Comparison of ENCODE assay signal across 11 mouse cellular contexts in the genomic region with DNA sequence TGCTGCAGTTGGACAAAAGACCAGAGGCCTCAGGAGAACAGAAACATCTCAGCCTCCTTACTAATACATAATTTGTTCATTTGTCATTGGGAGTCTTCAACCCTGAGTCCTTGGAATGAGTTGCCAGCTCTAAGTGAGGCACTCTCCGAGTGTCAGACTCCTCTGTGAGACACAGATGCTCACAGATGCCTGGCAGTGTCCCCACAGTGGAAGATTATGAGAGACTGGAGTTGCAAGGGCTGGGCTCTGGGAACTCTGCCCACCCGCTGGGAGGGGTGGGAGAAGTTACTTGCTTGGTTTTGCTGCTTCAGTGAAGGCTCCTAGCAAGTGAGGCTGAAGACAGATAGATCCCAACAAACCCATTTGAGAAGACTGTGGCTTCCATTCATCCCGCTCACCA. TPM values are rescaled to one million over a fixed set of nuclear protein-coding genes. Genes with fewer than 3 reads are reported as not detected.
A peak's percentile ranks its signal among the peaks of the same experiment; 100 is the strongest.
DNase-seq lines count a peak whose midpoint lies in the region; ATAC-seq and TF ChIP-seq lines count a peak whose summit lies in the region.
"Had no signal": no experiment of that assay in that cellular context is flagged by ENCODE, and none has a peak within 500 bp of the region (broad histone marks: within the 10 kb centered on the region; RNA-seq: fewer than 3 reads in every experiment).

No protein-coding gene starts in this region.

- no peak overlapping the region for H3K4me2 ChIP-seq in forebrain, embryonic 15.5 days (replicated peaks)
- no peak overlapping the region for H3K4me2 ChIP-seq in forebrain, postnatal 0 days (ENCODE audit: low read depth)
- H3K4me2 ChIP-seq in midbrain, embryonic 13.5 days (replicated peaks): no peak overlapping the region
- no peak overlapping the region for H3K4me2 ChIP-seq in midbrain, postnatal 0 days (ENCODE audit: low read depth, low read length, poor library complexity, severe bottlenecking)

- 0 out of 2 replicates have a peak overlapping the region, but pooled peaks have one; percentile 23 for H3K27ac ChIP-seq in forebrain, embryonic 15.5 days (replicated peaks)
- no peak overlapping the region for H3K27ac ChIP-seq in forebrain, postnatal 0 days (ENCODE audit: low read depth, low read length)
- H3K27ac ChIP-seq in midbrain, embryonic 13.5 days: peak overlapping the region; percentile 41; the same call in 1 of the 2 replicates
- no peak overlapping the region for H3K27ac ChIP-seq in midbrain, postnatal 0 days (ENCODE audit: low read depth, low read length)
- H3K27ac ChIP-seq: stomach, postnatal 0 days had no signal

- no peak overlapping the region for H3K4me3 ChIP-seq in forebrain, embryonic 15.5 days
- no peak overlapping the region for H3K4me3 ChIP-seq in forebrain, postnatal 0 days (ENCODE audit: low read depth, low read length)
- H3K4me3 ChIP-seq in midbrain, embryonic 13.5 days (replicated peaks): no peak overlapping the region
- no peak overlapping the region for H3K4me3 ChIP-seq in midbrain, postnatal 0 days (ENCODE audit: low read depth, low read length)

- H3K4me1 ChIP-seq in forebrain, embryonic 15.5 days: peaks cover 47% of the 10 kb centered on the region
- peaks cover 19% of the 10 kb centered on the region for H3K4me1 ChIP-seq in forebrain, postnatal 0 days (ENCODE audit: insufficient read depth)
- H3K4me1 ChIP-seq in midbrain, embryonic 13.5 days (replicated peaks): peaks cover 72% of the 10 kb centered on the region
- peaks cover 20% of the 10 kb centered on the region for H3K4me1 ChIP-seq in midbrain, postnatal 0 days (ENCODE audit: insufficient read depth, low read length)

- no peak for DNase-seq in forebrain, postnatal 0 days
- no peak for DNase-seq in midbrain, postnatal 0 days (ENCODE audit: low spot score)
- peak; percentile 78 for DNase-seq in adrenal gland, postnatal 14 days
- DNase-seq in lung, postnatal 14 days: peak; percentile 71
- no peak for DNase-seq in layer of hippocampus, postnatal 10 days (ENCODE audit: low spot score in 2 of 2)
- no peak for DNase-seq in embryo, embryonic 11 days

- 55% methylated on average over 3 of the region's 3 CpGs for WGBS in forebrain, embryonic 15.5 days
- WGBS in forebrain, postnatal 0 days: 52% methylated on average over 3 of the region's 3 CpGs
- WGBS in midbrain, embryonic 13.5 days: 72% methylated on average over 3 of the region's 3 CpGs
- WGBS in midbrain, postnatal 0 days: 63% methylated on average over 3 of the region's 3 CpGs

- TF ChIP-seq CTCF in forebrain, postnatal 0 days (IDR thresholded peaks at IDR 0.05; ENCODE audit: low read depth): no peak
- TF ChIP-seq CTCF in midbrain, postnatal 0 days (IDR thresholded peaks at IDR 0.05): no peak

- no peak for ATAC-seq in forebrain, embryonic 15.5 days (replicated peaks)
- no peak for ATAC-seq in forebrain, postnatal 0 days
- no peak for ATAC-seq in midbrain, embryonic 13.5 days
- ATAC-seq in midbrain, postnatal 0 days (ENCODE audit: low FRiP score): no peak
- ATAC-seq: activated CD4-positive, CD25-positive, alpha-beta regulatory T cell, adult 4 months had no signal

- H3K9me3 ChIP-seq in forebrain, embryonic 15.5 days: no peaks in the 10 kb centered on the region
- no peaks in the 10 kb centered on the region for H3K9me3 ChIP-seq in forebrain, postnatal 0 days (ENCODE audit: low read length)
- no peaks in the 10 kb centered on the region for H3K9me3 ChIP-seq in midbrain, embryonic 13.5 days
- no peaks in the 10 kb centered on the region for H3K9me3 ChIP-seq in midbrain, postnatal 0 days (ENCODE audit: low read length)

- no peak overlapping the region for H3K9ac ChIP-seq in forebrain, embryonic 15.5 days (replicated peaks)
- no peak overlapping the region for H3K9ac ChIP-seq in forebrain, postnatal 0 days
- H3K9ac ChIP-seq in midbrain, embryonic 13.5 days (replicated peaks): no peak overlapping the region
- no peak overlapping the region for H3K9ac ChIP-seq in midbrain, postnatal 0 days (replicated peaks; ENCODE audit: low read length, poor library complexity, severe bottlenecking)

- no peaks in the 10 kb centered on the region for H3K36me3 ChIP-seq in forebrain, embryonic 15.5 days
- no peaks in the 10 kb centered on the region for H3K36me3 ChIP-seq in forebrain, postnatal 0 days (ENCODE audit: insufficient read depth)
- no peaks in the 10 kb centered on the region for H3K36me3 ChIP-seq in midbrain, embryonic 13.5 days
- no peaks in the 10 kb centered on the region for H3K36me3 ChIP-seq in midbrain, postnatal 0 days (ENCODE audit: insufficient read depth, low read length)

- H3K27me3 ChIP-seq in forebrain, embryonic 15.5 days: 0 out of 2 replicates have a peak, but pooled peaks cover 3% of the 10 kb centered on the region
- no peaks in the 10 kb centered on the region; the same call in 1 of the 2 replicates for H3K27me3 ChIP-seq in forebrain, postnatal 0 days (ENCODE audit: insufficient read depth, low read length)
- H3K27me3 ChIP-seq in midbrain, embryonic 13.5 days: 0 out of 2 replicates have a peak, but pooled peaks cover 4% of the 10 kb centered on the region
- no peaks in the 10 kb centered on the region for H3K27me3 ChIP-seq in midbrain, postnatal 0 days (ENCODE audit: insufficient read depth, low read length)

RNA-seq across cellular contexts. Expression of a gene that starts 2.4 kb away (rescaled TPM):
- 2.4 and 3.1 TPM in 2 replicates for polyA plus RNA-seq in forebrain, embryonic 15.5 days (2015; fragmentation: Nextera tagmentation; extraction: Ambion mirVana)
- 10.3 and 11.2 TPM in 2 replicates for total RNA-seq in forebrain, postnatal 0 days (2014; rRNA removed)
- 4.5 and 6.3 TPM in 2 replicates for polyA plus RNA-seq in forebrain, postnatal 0 days (2015; fragmentation: Nextera tagmentation; extraction: Ambion mirVana)
- 6.3 and 6.7 TPM in 2 replicates for polyA plus RNA-seq in midbrain, embryonic 13.5 days (2015; fragmentation: Nextera tagmentation; extraction: Ambion mirVana)
- total RNA-seq in midbrain, postnatal 0 days (2014; rRNA removed): 29.5 and 31.1 TPM in 2 replicates
- 12.4 and 14.8 TPM in 2 replicates for polyA plus RNA-seq in midbrain, postnatal 0 days (2015; fragmentation: Nextera tagmentation; extraction: Ambion mirVana)
- 64.1 and 71.4 TPM in 2 replicates for total RNA-seq in adrenal gland, postnatal 14 days (2021)
- total RNA-seq in layer of hippocampus, postnatal 10 days (2021): 10 to 100 TPM; 11.1 to 11.5 TPM
- total RNA-seq: CH12.LX had no signal
- polyA plus RNA-seq: activated CD4-positive, CD25-positive, alpha-beta regulatory T cell, adult 4 months had no signal

RNA-seq across cellular contexts. Expression of a gene that starts 19.9 kb away (rescaled TPM):
- 15.9 and 16.5 TPM in 2 replicates for polyA plus RNA-seq in forebrain, embryonic 15.5 days (2015; fragmentation: Nextera tagmentation; extraction: Ambion mirVana)
- 4.4 and 4.5 TPM in 2 replicates for total RNA-seq in forebrain, postnatal 0 days (2014; rRNA removed)
- polyA plus RNA-seq in forebrain, postnatal 0 days (2015; fragmentation: Nextera tagmentation; extraction: Ambion mirVana): 4.3 and 6.8 TPM in 2 replicates
- polyA plus RNA-seq in midbrain, embryonic 13.5 days (2015; fragmentation: Nextera tagmentation; extraction: Ambion mirVana): 53.5 and 56.3 TPM in 2 replicates
- total RNA-seq in midbrain, postnatal 0 days (2014; rRNA removed): 7.0 and 7.1 TPM in 2 replicates
- polyA plus RNA-seq in midbrain, postnatal 0 days (2015; fragmentation: Nextera tagmentation; extraction: Ambion mirVana): 9.9 TPM in 2 replicates
- 3.7 and 5.6 TPM in 2 replicates for total RNA-seq in adrenal gland, postnatal 14 days (2021)
- total RNA-seq in layer of hippocampus, postnatal 10 days (2021): 1 to 10 TPM; 3.1 TPM

Comparison
In these comparisons a context has a peak if more than half of its experiments do, and no peak if none do; other contexts are left out.
1. H3K27ac ChIP-seq: peak in forebrain, embryonic 15.5 days (single experiment) and midbrain, embryonic 13.5 days (single experiment); none in forebrain, postnatal 0 days (single experiment) and midbrain, postnatal 0 days (single experiment).
2. DNase-seq: peak in adrenal gland, postnatal 14 days (single experiment) and lung, postnatal 14 days (single experiment); none in forebrain, postnatal 0 days (single experiment), midbrain, postnatal 0 days (single experiment), layer of hippocampus, postnatal 10 days (0 of 2) and embryo, embryonic 11 days (single experiment).